Mouse (Mus musculus) frontal cortex, adult (tissue): ENCODE data around the gene Gpatch8.

Experiments
- ATAC-seq: cut with Nextera tagmentation; 2 replicates; pipeline ENCODE4 v1.9.2; 2017; ENCODE audit warnings: mild to moderate bottlenecking, moderate library complexity, mixed read lengths; ENCODE audit not compliant: low TSS enrichment

Gpatch8 gene

DNA sequence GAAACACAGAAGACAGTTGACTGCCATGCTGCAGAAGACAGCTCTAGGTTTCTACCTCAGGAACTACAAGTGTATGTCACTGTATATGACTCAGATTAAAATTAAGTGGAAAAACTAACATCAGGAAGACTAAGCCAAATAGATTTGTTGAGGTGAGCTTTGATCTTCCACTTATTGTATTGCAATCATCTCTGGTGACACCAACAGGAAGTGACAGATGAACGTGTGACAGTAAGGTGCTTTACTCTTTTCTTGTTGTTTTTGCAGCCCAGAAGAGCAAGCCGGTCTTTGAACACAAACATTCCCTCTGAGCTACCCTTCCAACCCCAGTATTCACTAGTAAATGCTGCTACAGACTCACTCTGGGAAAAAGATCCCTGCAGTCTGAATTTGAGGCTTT lies 59.5 kb downstream of the Gpatch8 start:
- ATAC-seq: no peak

DNA sequence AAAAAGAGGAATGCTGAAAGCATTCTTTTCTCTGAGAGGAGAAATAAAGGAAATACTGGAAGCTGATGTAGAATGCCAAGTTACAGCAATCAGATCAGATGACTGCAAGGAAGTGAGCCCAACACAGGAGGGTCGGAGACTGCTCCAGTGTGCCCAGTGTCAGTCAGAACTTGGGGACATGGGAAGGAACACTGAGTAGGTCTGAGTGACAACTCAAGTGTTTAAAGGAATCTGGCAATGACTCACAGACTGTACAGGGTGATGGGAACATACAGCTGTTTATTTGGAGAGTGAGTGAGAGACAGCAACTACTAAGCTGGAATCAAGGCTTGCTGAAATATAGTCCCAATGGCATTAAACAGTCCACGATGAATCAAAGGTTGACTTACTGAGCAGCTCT lies 60.0 kb downstream of the Gpatch8 start:
- no peak for ATAC-seq

DNA sequence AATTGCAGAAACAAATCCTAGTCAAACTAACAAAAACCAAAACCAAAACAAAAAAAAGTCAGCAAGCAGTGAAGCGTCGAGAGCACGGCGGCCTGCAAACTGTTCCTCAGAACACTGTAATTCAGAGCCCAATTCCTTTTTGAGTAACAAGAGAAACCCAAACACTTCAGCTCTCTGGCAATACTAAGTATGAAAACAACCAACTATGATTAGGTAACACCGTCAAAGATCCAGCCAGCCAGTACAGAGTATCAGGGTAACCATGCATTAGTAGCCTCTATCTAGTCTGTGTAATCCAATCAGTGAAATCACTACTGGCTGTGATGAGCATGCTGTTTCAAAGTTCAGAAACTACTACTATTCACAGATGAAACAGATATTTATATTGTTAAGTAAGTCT lies 60.5 kb downstream of the Gpatch8 start:
- ATAC-seq: no peak

DNA sequence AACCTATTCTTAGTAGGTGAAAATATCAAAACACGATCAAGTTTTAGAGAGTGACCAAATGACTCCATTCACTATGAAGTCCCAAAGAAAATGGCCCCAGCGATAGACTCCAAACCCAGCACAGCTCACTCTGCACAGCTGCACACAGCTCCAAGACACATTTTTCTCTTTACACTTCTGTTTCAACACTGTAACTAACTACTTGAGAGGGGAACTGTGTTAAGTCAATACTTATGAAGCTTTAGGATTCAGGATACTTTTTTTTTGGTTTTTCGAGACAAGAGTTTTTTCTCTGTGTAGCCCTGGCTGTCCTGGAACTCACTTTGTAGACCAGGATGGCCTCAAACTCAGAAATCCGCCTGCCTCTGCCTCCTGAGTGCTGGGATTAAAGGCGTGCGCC lies 61.1 kb downstream of the Gpatch8 start:
- ATAC-seq: no peak

DNA sequence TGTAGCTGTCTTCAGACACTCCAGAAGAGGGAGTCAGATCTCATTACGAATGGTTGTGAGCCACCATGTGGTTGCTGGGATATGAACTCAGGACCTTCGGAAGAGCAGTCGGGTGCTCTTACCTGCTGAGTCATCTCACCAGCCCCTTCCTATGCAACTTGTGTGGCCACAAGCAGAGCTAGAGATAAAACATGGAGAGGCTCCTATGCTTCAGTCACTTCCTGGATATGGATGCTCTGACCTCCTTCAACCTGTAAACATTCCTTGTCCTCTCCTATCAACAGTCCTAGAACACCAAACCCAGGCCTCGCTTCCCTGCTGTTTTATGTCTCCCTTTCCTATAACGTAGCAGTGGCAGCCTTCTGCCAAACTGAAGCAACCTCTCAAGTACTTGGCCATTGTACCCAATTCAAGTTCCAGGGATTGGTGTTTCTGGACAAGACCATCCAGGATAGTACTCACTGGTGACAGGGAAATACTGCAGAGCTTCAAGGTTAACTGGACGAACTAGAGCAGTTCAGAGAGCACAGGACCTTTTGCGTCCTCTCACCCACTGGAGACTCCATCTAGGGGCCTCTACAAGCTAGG lies 62.0 kb downstream of the Gpatch8 start:
- ATAC-seq: no peak

DNA sequence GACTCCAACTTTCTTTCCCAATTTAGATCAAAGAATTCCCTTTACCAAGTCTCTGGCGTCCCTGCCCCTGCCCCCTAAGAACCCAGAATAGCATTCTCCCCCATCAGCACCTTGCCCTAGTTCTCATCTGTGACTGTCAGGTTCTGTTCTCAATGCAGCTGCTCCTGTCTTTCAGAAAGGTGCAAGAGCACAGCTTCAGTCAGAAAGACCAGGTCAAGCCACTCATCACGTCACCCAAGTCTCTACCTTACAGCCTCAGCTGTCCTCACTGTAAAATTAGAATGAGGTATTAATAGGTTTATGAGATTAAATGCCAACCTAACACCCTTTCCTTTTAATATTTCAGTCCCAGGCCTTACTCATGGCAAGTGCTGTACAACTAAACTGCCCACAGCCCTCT lies 63.0 kb downstream of the Gpatch8 start:
- ATAC-seq: no peak

DNA sequence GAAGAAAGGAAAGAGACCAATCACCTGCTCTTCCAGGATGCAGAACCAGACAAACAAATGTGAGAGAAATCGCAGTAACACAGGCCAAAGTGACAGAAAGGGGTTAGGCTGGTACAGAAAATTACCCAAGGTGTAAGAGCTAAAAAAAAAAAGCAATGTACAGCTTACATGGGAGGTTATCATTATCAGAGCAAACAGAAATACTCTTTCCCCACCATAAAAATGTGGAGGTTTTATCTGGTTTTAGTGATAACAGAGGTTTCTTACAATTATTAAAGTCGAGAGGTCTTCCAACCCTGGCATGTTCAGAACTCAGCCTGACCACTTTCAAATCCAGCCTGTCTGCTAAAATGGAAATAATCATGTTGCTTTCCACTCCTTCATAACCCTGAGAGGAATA lies 68.3 kb downstream of the Gpatch8 start:
- ATAC-seq: no peak

DNA sequence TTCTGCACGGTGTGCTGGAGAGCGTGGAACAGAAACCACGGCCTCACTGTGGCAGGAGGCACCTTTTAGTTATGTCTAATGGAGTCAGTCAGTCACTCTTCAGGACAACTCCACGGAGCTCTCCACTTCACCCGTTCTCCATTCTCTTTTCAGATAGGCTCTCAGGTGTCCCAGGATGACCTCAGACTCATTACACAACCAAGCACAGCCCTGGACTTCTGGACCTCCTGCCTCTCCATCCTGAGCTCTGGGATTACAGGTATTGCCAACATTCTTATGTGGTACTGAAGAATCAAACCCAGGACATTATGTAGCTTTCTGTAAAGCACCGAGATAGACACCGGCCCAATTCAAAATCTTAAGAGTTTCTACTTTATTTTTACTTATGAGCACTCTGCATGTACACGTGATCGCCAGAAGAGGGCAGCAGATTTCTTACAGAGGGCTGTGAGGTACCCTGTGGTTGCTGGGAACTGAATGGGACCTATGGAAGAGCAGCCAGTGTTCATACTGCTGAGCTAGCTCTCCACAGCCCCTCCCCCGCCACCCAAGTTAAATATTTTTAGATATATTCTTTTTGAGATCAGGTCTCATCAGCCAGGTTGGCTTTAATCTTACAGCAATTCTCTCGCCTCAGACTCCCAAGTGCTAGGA lies 69.3 kb downstream of the Gpatch8 start:
- peak; percentile 89; the same call in 1 of the 2 replicates for ATAC-seq

DNA sequence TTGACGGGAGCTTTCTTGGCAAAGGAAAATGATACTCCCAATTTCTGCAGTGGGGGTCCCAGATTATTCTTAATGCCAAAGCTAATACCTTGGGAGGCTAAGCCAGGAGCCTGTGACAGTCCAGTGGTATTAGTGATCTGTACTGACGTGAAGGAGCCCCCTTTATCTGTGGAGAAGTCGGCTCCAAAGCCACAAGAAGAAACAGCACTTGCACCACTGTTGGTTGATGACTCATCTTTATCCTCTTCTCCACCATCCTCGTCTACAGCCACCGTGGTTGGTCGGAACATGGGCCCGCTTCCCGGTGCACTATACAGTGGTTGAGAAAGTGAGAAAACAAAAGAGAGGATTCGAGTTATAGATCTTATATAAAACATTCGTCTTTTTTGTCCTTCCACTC lies 74.4 kb downstream of the Gpatch8 start:
- peak; percentile 81; the same call in 1 of the 2 replicates for ATAC-seq

DNA sequence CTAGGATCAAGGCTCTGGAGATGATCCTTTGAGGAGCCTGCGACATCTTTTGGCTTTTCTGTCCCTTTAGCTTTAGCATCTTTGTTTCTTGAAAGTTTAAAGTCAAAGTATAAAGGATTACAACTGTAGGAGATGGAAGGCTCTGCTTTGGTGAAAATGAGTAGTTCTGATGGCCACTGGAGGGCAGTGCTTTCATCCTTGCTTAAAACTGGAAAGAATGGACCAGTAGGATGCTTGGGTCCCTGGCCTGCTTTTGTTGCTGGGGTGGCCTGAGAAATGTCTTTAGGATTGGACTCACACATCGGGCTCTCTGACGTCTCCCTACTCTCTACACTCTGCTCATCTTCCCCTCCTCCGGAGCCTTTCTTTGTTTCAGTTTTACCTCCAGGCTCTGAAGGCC lies 75.3 kb downstream of the Gpatch8 start:
- ATAC-seq: peak; percentile 47; the same call in 1 of the 2 replicates

DNA sequence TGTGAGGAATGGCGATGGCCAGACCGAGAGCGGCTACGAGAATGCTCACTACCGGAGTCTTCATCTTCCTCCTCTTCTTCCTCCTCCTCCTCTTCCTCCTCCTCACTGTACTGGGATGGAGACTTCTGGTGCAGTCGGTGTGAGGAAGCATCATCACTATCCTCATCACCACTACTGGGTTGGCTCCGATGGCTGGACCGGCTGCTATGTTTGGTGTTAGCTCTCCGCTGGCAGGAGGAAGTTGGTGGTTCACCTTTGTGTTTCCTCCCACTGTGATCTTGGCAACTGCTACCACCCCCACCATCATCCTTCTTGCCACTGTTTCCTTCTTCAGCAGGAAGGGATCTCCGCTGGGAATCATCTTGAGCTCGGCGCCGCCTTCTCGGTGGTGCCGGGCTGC lies 76.1 kb downstream of the Gpatch8 start:
- ATAC-seq: no peak

DNA sequence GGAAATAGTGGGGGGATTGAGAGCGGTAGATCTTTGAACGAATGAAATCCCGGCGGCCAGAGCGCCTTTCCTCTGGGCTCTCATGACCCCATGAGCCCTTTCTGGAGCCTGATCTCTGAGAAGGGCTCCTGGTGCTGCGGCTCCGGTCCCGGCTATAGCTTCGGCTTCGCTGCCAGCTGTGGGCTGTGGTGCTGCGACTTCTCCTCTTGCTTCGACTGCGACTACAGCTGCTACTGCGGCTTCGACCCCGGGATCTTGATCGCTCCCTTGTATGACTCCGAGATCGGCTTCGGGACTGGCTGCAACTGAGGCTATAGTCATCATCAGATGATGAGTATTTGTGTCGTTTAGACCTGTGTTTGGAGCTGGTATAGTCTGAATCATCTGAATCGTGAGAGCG lies 76.6 kb downstream of the Gpatch8 start:
- ATAC-seq: no peak

DNA sequence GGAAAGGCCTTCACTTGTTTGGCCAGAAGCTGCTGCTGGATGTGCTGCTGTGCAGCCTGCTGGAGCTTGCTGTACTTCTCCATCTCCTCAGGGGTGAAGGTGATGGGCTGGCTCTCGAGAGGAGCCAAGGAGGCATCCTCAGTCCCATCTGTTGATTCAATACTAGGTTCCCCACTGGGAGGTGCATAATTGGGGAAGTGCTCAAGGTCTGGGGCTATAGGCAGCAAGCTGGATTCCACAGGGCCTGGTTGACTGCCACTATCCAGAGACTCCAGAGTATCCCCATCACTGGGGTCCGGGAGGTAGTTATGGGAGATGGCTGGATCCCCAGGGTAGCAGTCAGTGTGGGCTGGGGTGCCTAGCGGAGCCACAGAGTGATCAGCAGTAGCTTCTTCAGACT lies 77.5 kb downstream of the Gpatch8 start:
- ATAC-seq: no peak

DNA sequence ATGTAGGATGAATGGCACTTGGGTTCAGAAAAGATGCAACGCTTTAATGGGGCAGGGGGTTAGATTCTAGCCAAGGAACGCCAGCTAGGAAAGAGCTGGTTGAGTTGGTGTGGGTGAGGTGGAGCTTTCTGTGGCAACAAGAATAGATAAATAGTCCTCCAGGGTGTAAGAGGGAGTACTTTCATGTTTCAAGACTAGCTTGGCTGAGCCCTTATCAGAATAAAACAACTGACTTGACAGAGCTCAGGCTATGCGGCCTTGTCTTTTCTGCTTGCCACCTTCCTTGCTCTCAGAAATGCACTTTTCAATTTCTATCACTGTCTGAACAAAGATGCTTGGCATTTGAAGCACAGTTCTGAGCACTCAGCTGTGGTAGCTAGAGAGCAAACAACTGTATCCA lies 81.2 kb downstream of the Gpatch8 start:
- no peak for ATAC-seq

DNA sequence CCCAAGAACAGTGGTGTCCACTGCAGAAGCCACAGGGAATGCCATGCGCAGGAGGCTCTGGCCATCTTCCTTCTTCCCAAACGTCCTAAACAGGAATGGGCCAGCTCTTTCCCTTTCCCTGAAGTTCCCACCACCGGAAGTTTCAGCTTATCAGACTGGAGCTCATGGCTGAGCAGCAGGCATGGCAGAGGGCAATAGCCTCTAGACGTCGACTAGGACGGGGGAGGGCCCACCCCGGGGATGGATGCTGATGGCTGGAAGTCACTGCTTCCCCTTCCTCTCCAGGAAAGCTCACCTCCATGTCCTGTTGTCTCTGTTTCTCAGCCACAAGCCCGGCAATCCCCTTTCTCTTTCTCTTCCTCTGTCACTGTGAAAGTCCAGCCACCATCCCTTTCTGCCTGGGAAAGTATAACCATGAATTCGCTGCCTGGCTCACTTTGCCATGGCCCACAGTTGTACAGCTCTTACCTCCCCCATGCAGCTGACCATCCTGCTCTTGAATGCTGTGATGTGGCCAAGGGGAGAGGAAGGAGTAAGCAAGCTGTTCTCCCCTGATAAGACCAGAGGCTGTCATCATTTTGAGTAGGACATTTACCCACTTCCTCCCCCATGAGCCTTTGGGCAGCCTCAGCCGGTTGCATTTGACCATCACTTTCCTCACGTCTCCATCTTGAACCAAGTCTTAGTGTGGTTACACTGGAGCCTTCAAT lies 86.4 kb downstream of the Gpatch8 start, which contains the start of gene Itga2b:
TSS of gene Itga2b (minus strand) at position 475 of the 710 bp plus-strand sequence.
- no peak for ATAC-seq

DNA sequence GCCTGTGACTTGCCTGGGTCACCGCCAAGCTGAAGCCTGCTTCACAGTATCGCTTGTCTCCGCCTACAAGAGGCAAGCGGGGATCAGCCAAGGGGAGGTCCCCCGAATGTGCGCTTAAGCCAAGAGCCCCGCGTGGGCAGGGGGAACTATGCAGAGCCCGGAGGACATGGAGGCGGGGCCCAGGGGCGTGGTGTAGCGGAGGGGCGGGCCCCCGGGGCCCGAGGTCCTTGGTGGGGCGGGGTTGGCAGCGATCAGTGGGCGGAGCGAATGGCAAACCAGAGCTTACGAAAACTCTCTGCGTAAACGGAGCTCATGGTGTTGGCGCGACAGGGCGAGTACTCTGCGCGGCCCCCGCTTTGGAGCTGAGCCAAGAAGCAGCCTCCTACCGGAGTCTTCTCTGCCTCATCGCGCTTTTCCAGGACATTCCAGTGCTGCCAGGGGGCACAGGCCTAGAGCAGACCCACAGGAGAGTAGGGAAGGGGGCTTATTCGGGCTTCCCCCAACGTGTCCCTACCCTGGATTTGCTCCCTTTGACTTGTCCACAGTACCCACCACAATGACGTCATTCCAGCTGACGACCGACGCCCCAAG lies 89.1 kb downstream of the Gpatch8 start:
- peak; percentile 54 for ATAC-seq

DNA sequence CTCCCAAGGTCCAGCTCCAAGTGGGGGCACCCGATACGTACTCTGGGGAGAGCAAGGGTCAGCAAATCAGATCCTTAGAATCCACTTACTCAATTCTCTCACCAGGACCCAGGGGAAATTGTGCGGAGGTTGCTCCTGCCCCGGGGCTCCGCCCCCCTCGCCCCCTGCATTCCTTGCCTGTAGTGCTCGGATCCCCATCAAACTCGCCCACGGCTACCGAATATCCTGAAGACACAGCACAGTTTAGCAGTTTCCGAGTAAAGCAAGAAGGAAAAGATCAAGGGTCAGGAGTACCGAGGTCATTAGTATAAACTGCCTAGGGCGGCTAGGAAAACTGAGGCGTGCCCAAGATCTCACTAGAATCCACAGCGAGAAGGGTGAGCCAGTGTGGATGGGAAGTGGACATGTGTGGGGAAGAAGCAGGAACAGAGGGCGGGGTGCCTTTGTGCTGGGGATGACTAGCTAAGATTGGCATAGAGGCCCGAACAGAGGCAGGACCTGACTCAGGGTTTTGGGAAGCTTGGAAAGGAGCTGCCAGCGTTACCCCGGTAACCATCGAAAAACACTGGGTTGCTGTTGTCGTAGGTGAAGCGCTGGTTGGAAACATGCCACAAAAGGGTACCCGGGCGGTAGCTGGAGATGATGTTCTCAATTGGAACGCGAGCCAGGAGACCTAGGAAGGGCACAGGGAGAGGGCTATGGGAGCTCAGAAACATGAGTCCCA lies 90.3 kb downstream of the Gpatch8 start:
- ATAC-seq: peak; percentile 75

DNA sequence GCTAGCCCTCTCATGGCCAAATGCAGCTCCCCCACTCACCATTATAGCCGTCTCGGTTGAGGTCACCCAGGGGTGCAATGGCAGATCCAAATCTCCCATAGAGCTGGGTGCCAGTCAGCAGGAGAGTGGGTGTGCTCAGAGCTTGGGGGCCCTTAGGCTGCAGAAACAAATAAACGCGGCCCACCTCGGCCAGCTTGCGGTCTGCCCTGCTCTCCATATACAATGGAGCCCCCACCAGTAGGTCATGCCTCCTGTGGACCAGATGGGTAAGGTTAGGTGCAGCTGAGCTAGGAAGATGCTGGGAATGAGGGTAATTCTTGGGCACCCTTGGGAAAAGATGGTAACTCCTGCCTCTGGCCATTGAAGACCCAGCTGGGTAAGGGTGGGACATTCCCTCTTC lies 91.3 kb downstream of the Gpatch8 start:
- ATAC-seq: no peak

DNA sequence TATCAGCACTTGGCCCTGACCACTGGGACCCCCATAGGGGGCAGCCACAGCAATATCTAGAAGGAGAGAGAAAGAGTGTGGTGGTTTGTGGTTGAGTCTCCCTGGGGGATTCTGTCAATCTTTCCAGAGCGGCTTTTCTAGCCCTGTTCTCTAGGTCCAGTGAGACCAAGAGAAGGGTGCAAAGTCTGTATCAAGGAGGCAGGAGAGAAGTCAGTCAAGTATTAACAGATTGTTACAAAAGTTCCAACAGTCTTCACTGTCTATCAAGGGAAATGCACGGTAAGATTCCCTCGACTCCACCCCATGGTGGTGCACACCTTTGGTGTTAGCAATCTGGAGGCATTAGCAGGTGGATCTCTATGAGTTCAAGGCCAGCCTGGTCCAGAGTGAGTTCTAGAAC lies 94.4 kb downstream of the Gpatch8 start:
- ATAC-seq: no peak

DNA sequence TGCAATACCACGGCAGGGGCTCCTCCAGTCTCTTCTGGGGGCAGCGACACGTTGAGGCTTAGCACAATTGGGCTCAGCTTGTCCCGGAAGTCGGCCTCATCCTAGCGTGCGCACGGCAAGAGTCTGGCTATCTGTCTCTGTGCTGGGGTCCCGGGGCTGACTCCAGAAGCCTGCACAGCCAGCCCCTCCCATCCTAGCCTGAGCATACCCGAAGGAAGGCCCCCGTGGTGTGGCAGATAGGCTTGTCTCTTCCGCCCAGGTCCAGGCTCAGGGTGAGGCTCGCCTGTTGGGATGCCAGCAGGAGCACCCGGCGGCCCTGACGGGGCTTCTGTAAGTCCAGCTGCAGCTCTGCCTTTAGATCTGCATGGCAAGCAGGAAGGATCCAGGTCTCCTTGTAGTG lies 95.7 kb downstream of the Gpatch8 start:
- ATAC-seq: no peak

DNA sequence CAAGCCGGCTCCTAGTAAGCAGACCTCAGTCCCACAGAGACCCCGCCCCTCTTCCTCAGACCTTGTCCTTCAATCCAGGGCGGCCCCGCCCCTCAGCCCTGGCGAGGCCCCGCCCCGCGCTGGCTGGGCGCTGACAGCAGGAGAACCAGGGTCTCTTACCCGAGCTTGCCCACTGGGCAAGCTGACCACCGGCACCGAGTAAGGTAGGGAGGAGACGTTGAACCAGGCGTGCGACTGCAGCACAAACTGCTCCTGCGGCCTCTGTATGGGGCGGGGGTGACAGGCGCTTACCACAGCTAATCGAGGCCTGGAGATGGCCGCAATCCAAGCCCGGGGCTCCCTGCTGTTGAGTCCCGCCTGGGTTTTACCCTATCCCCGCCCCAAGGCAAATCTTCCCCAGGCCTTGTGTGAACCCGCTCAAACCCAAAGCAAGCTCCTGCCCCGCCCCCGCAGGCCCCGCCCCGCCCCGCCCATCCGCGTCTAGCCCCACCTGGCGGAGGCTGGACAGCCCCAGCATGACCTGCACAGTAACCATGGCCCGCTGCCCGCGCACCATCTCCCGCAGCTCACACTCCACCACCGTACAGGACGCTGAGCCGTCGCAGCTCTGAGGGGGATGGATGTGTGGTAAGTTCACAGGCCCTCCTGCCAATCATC lies 100.3 kb downstream of the Gpatch8 start:
- ATAC-seq: peak; percentile 54; the same call in 1 of the 2 replicates

DNA sequence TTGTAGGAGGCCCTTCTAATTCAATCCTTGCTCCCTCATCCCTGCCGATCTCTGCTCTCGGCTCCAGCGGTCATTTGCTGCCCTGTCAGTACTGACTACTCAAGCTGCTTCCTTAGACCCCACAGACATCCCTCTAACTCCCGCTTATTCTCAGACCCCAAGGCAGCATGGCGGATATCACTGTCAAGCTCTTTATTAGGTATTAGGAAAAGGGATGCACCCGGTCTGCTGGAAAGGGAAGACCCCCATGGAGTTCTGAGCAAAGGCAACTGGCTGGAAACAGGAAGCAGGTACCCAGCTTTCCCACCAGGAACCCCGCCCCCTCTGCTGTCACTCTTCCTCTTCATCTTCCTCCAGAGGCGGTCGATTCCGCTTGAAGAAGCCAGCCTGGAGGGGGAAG lies 103.1 kb downstream of the Gpatch8 start:
- ATAC-seq: no peak
